Mouse (Mus musculus) stomach, embryonic 15.5 days (tissue): ENCODE results near the gene Zfp467. TPM values are rescaled to one million over a fixed set of nuclear protein-coding genes. Genes with fewer than 3 reads are reported as not detected.

Experiments
- ATAC-seq: fragments of 200-750 bp; cut with Nextera tagmentation; 2 replicates; pipeline ENCODE4 v1.8.0; 2017; ENCODE audit warnings: low read depth, moderate number of reproducible peaks, moderate TSS enrichment; ENCODE audit not compliant: insufficient read depth, low FRiP score
- H3K27ac ChIP-seq: fragments of 300-500 bp; sonication (generic); 2 replicates; pipeline ENCODE4 v1.5.1; 2015; ENCODE audit warnings: mild to moderate bottlenecking, inconsistent platforms
- H3K27me3 ChIP-seq: fragments of 300-500 bp; sonication (generic); replicated peaks from 2 replicates; pipeline ENCODE4 v1.6.1; 2015; ENCODE audit warnings: inconsistent platforms
- H3K36me3 ChIP-seq: fragments of 300-500 bp; sonication (generic); 2 replicates; pipeline ENCODE4 v1.6.1; 2015; ENCODE audit warnings: inconsistent platforms
- H3K4me1 ChIP-seq: fragments of 300-500 bp; sonication (generic); 2 replicates; pipeline ENCODE4 v1.6.1; 2015; ENCODE audit warnings: inconsistent platforms
- H3K4me2 ChIP-seq: fragments of 300-500 bp; sonication (generic); 2 replicates; pipeline ENCODE4 v1.6.1; 2015; ENCODE audit warnings: mild to moderate bottlenecking, inconsistent platforms
- H3K4me3 ChIP-seq: fragments of 300-500 bp; sonication (generic); replicated peaks from 2 replicates; pipeline ENCODE4 v1.5.1; 2015; ENCODE audit warnings: inconsistent platforms
- H3K9ac ChIP-seq: fragments of 300-500 bp; sonication (generic); 2 replicates; pipeline ENCODE4 v1.6.1; 2015; ENCODE audit warnings: inconsistent platforms
- H3K9me3 ChIP-seq: fragments of 300-500 bp; sonication (generic); 2 replicates; pipeline ENCODE4 v1.6.1; 2016; ENCODE audit warnings: inconsistent platforms
- WGBS: fragments of 180-500 bp; shearing (Covaris S2); methylation state at CpG from one replicate; pipeline ENCODE4 v1.1.7; 2015; 5-methylcytosine and 5-hydroxymethylcytosine counted together
- polyA plus RNA-seq: library from polyadenylated mRNA; unstranded; fragments of >200 nt; fragmentation: Nextera tagmentation; extraction: Ambion mirVana; gene quantifications from 2 replicates; pipeline ENCODE4 v1.2.1, GENCODE M21; 2015

The Zfp467 gene
- polyA plus RNA-seq, 1 experiment from 2014 or later: 25.3 TPM

- no peaks in the 10 kb centered on the region for H3K27me3 ChIP-seq
- H3K9ac ChIP-seq: no peak overlapping the region
- H3K4me1 ChIP-seq: no peaks in the 10 kb centered on the region
- H3K4me3 ChIP-seq: no peak overlapping the region
- no peak overlapping the region for H3K4me2 ChIP-seq
- H3K27ac ChIP-seq: no peak overlapping the region
- H3K36me3 ChIP-seq: peaks cover 38% of the 10 kb centered on the region; the same call in 1 of the 2 replicates
- WGBS: 86% methylated on average over 2 of the region's 2 CpGs
- no peaks in the 10 kb centered on the region for H3K9me3 ChIP-seq
- ATAC-seq: no peak
These were observed 29.1 kb downstream of the Zfp467 start for GRCm38 (mm10) chr6:48416486-48416885.

GRCm38 (mm10) chr6:48415636-48416035, 30.0 kb downstream of the Zfp467 start:
- no peak for ATAC-seq
- Histone ChIP-seq H3K4me2 (no peak overlapping the region), H3K27me3 (no peaks in the 10 kb centered on the region), H3K9ac (no peak overlapping the region), H3K4me1 (no peaks in the 10 kb centered on the region), H3K4me3 (no peak overlapping the region), H3K36me3 (peaks cover 40% of the 10 kb centered on the region; the same call in 1 of the 2 replicates), H3K9me3 (no peaks in the 10 kb centered on the region), H3K27ac (no peak overlapping the region)
- 94% methylated on average over 7 of the region's 7 CpGs for WGBS

DNA sequence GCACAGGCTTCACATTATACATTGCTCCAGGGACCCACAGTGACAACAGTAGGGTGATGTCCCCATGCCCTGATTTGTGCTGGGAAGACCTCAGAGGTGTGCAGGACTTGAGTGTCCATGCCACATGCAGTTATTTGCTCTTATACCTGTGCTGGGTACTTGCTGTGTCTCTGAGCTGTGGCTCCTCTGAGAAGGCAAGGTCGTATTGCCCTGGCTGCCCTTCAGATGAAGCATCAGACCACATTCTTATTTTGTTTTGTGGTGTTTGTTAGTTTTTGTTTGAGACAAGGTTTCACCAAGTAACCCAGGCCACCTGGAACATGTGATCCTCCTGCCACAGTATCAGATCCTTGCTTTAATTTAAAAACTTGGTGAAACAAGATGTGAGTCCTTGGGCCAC, 30.7 kb downstream of the Zfp467 start:
- Histone ChIP-seq H3K4me1 (no peaks in the 10 kb centered on the region), H3K27me3 (no peaks in the 10 kb centered on the region), H3K9me3 (no peaks in the 10 kb centered on the region), H3K36me3 (peaks cover 48% of the 10 kb centered on the region; the same call in 1 of the 2 replicates), H3K27ac (no peak overlapping the region), H3K4me2 (no peak overlapping the region), H3K4me3 (no peak overlapping the region), H3K9ac (no peak overlapping the region)
- 88% methylated on average over 1 of the region's 1 CpGs for WGBS
- no peak for ATAC-seq

DNA sequence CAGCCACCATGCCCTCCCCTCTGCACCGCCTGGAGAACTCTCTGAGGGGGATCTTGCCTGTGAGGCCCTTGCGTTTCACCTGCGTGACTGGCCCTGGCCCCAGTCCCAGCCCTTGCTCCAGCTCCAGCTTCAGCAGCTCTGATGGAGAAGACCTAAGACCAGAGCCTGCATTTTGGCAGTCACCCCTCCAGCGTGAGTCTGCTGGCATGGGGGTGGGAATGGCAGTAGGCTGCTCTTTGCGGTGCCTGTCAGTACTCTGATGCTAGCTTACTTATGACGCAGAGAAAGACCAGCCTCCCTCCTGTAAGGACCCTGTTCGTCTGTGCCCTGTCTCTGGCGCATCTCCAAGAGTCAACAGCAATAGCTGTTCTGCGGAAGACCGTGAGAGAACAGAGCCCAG, 32.5 kb downstream of the Zfp467 start:
- Histone ChIP-seq H3K27me3 (no peaks in the 10 kb centered on the region), H3K4me2 (no peak overlapping the region), H3K4me1 (no peaks in the 10 kb centered on the region), H3K9ac (no peak overlapping the region), H3K36me3 (peaks cover 57% of the 10 kb centered on the region), H3K4me3 (no peak overlapping the region), H3K27ac (no peak overlapping the region), H3K9me3 (no peaks in the 10 kb centered on the region)
- WGBS: 74% methylated on average over 10 of the region's 10 CpGs
- ATAC-seq: no peak

DNA sequence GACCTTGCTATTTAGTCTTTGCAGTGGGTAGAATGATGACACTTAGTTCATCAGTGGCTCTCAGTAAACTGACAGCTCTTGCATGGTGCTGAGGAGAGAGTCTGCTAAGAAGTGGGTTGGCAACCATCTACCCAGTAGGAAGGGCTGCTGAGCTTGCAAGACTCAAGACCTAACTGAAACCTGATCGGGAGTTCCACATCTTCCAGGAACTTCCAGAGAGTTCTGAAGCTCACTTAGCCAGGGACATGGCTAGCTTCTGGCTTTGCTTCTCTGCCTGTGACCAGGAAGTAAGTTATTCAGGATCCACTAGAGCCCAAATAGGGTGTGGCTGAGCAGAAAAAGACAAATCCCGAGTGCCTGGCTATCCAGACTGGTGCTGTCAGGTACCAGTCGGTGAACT, 33.0 kb downstream of the Zfp467 start:
- peaks cover 61% of the 10 kb centered on the region for H3K36me3 ChIP-seq
- H3K4me2 ChIP-seq: no peak overlapping the region
- WGBS: 73% methylated on average over 3 of the region's 3 CpGs

DNA sequence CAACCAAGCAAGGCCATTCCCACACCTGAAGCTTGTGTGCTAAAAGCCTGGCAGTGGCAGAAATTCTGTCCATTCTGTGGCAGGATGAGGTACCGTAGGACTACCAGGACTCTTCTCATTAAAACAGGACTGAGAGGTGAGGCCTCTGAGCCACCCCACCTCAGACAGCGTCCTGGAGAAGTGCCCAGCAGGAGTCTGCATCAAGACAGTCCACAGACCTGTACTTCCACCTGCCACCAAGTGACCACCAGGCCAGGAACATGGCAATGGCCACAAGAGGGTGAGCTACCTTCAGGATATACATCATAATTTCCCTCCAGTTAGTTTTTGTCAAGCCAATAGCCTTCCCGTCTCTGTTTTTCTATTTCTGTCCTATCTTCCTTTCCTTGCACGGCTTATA, 33.5 kb downstream of the Zfp467 start:
- no peaks in the 10 kb centered on the region for H3K9me3 ChIP-seq
- no peaks in the 10 kb centered on the region for H3K4me1 ChIP-seq
- no peak overlapping the region for H3K27ac ChIP-seq
- H3K4me3 ChIP-seq: no peak overlapping the region
- no peak overlapping the region for H3K9ac ChIP-seq
- ATAC-seq: no peak
- WGBS: 82% methylated on average over 4 of the region's 4 CpGs
- H3K36me3 ChIP-seq: peaks cover 61% of the 10 kb centered on the region
- no peak overlapping the region for H3K4me2 ChIP-seq
- H3K27me3 ChIP-seq: no peaks in the 10 kb centered on the region

More for the DNA sequence above, 33.0 kb downstream of the Zfp467 start:
- no peak for ATAC-seq
- H3K9ac ChIP-seq: no peak overlapping the region
- H3K27me3 ChIP-seq: no peaks in the 10 kb centered on the region
- no peaks in the 10 kb centered on the region for H3K4me1 ChIP-seq
- no peak overlapping the region for H3K4me3 ChIP-seq
- no peaks in the 10 kb centered on the region for H3K9me3 ChIP-seq
- no peak overlapping the region for H3K27ac ChIP-seq

GRCm38 (mm10) chr6:48411193-48412092, 34.2 kb downstream of the Zfp467 start:
- 88% methylated on average over 6 of the region's 6 CpGs for WGBS
- peak overlapping the region; percentile 31; the same call in 1 of the 2 replicates for H3K27ac ChIP-seq
- no peak overlapping the region for H3K4me3 ChIP-seq
- H3K9me3 ChIP-seq: no peaks in the 10 kb centered on the region
- H3K27me3 ChIP-seq: no peaks in the 10 kb centered on the region
- no peak overlapping the region for H3K9ac ChIP-seq
- peaks cover 61% of the 10 kb centered on the region for H3K36me3 ChIP-seq
- H3K4me1 ChIP-seq: no peaks in the 10 kb centered on the region
- H3K4me2 ChIP-seq: no peak overlapping the region
- ATAC-seq: peak; percentile 57; the same call in 1 of the 2 replicates

DNA sequence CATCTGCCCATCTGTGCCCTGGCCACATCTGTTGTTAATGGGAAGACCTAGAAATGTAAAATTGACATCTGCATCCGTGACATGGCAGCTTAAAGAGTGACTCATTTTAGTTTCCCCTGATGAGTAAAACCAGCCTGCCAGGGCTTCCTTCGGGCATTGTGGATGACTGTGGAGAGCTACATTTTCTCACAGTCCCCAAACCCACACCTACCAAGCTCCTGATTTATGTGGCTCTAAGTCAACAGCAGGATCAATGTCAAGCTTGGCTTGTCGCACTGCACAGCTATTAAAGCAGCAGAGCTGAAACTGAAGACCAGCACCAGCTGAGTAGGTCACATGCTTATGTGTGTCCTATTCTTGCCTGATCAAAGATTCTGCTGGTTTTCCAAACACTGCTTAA, 35.1 kb downstream of the Zfp467 start:
- no peak overlapping the region for H3K9ac ChIP-seq
- WGBS: 79% methylated on average over 3 of the region's 3 CpGs
- no peak overlapping the region for H3K4me2 ChIP-seq
- H3K4me3 ChIP-seq: no peak overlapping the region
- no peak for ATAC-seq
- H3K27me3 ChIP-seq: no peaks in the 10 kb centered on the region
- H3K4me1 ChIP-seq: no peaks in the 10 kb centered on the region
- 0 out of 2 replicates have a peak overlapping the region, but pooled peaks have one; percentile 7 for H3K27ac ChIP-seq
- H3K9me3 ChIP-seq: no peaks in the 10 kb centered on the region
- H3K36me3 ChIP-seq: peaks cover 56% of the 10 kb centered on the region

DNA sequence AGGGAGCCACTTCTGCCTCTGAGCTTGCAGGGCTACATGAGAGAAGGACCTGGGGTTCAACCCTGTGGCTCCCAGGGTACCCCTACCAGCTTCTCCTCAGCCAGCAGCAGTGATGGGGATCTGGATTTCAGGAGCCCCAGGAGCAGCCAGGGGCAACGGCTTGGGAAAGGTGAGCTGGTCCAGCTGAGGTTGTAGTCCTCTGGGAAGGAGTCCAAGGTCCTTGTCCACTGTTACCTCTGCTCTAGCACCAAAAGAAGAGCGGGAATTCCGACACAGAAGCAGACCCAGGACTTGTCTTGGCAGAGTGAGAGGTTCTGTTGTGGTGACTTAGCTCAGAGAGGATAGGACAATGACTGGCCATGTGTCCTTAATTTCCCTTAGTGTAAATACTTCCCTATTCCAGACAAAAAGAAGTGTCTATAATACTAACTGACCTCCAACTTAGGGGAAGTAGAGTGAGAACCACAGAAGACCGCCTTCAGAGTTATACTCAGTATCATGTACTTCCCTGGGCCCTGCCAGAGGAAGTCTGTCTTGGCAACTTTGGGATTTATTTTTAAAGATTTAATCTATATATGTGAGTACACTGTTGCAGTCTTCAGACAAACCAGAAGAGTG, 35.8 kb downstream of the Zfp467 start:
- H3K4me2 ChIP-seq: no peak overlapping the region
- no peaks in the 10 kb centered on the region for H3K27me3 ChIP-seq
- 90% methylated on average over 4 of the region's 4 CpGs for WGBS
- H3K4me1 ChIP-seq: no peaks in the 10 kb centered on the region
- H3K9ac ChIP-seq: no peak overlapping the region
- no peak for ATAC-seq
- no peak overlapping the region for H3K27ac ChIP-seq
- no peak overlapping the region for H3K4me3 ChIP-seq
- peaks cover 56% of the 10 kb centered on the region for H3K36me3 ChIP-seq
- no peaks in the 10 kb centered on the region for H3K9me3 ChIP-seq

DNA sequence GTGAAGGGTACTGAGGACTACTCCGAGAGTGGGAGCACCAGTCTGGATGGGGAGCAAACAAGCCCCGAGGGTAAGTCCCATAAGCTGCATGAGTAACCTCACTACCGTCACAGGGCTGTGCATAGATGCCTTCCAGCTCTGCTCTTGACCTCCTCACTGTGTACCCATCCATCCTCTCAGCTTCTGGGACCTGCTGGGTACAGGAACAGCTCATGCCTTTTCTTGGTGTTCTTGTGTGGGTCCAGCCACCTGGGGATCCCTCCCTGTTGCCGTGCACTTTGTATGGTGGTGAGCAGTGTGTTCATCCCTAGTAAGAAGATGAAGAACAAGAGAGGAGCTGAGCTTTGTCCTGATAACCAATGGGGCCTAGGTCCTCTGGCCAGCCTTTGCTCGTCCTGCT, 41.6 kb downstream of the Zfp467 start:
- no peak for ATAC-seq
- Histone ChIP-seq H3K9ac (no peak overlapping the region), H3K9me3 (no peaks in the 10 kb centered on the region), H3K36me3 (peaks cover 24% of the 10 kb centered on the region), H3K27ac (no peak overlapping the region), H3K27me3 (no peaks in the 10 kb centered on the region), H3K4me2 (no peak overlapping the region), H3K4me3 (no peak overlapping the region), H3K4me1 (no peaks in the 10 kb centered on the region)
- 93% methylated on average over 5 of the region's 5 CpGs for WGBS

DNA sequence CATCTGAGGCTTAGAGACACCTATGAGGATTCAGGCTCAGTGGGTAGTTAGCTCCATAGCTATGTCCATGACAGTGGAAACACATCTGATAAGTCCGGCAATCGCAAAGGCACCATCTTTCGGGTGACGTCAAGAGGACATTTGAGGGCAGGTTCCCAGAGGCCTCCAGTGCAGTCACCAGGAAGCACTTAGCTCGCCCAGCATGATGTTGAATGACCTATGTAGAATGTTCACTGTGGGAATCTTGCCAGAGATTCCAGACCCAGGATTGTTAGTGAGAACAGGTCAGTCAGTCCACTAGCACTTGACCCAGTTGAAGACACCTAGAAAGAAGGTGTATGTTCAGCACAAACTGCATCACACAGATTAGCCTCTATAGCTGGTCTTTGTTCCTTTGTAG, 45.7 kb downstream of the Zfp467 start:
- Histone ChIP-seq H3K27me3 (no peaks in the 10 kb centered on the region), H3K4me1 (peaks cover 15% of the 10 kb centered on the region), H3K4me2 (no peak overlapping the region), H3K9ac (no peak overlapping the region), H3K9me3 (no peaks in the 10 kb centered on the region), H3K27ac (no peak overlapping the region), H3K4me3 (no peak overlapping the region), H3K36me3 (peaks cover 5% of the 10 kb centered on the region)
- ATAC-seq: no peak
- WGBS: 92% methylated on average over 5 of the region's 5 CpGs

- no peak for ATAC-seq
- 66% methylated on average over 4 of the region's 4 CpGs for WGBS
- no peak overlapping the region for H3K27ac ChIP-seq
- H3K4me3 ChIP-seq: no peak overlapping the region
- H3K9me3 ChIP-seq: no peaks in the 10 kb centered on the region
- no peaks in the 10 kb centered on the region for H3K36me3 ChIP-seq
- no peaks in the 10 kb centered on the region for H3K27me3 ChIP-seq
- H3K9ac ChIP-seq: no peak overlapping the region
- peaks cover 17% of the 10 kb centered on the region for H3K4me1 ChIP-seq
- 0 out of 2 replicates have a peak overlapping the region, but pooled peaks have one; percentile 77 for H3K4me2 ChIP-seq
These were observed 48.3 kb downstream of the Zfp467 start for GRCm38 (mm10) chr6:48397336-48397735.
